Mouse (Mus musculus): Measurements from ENCODE around the gene Bid. TPM values are rescaled to one million over a fixed set of nuclear protein-coding genes. Genes with fewer than 3 reads are reported as not detected.
"Not testable (repeated sequence)": the region's sequence is repeated elsewhere in the genome, so short reads cannot be mapped to it uniquely, and the experiment has no call there.

Gene Bid
- polyA plus RNA-seq, 1 experiment from 2014 or later = 35.8 TPM

DNA sequence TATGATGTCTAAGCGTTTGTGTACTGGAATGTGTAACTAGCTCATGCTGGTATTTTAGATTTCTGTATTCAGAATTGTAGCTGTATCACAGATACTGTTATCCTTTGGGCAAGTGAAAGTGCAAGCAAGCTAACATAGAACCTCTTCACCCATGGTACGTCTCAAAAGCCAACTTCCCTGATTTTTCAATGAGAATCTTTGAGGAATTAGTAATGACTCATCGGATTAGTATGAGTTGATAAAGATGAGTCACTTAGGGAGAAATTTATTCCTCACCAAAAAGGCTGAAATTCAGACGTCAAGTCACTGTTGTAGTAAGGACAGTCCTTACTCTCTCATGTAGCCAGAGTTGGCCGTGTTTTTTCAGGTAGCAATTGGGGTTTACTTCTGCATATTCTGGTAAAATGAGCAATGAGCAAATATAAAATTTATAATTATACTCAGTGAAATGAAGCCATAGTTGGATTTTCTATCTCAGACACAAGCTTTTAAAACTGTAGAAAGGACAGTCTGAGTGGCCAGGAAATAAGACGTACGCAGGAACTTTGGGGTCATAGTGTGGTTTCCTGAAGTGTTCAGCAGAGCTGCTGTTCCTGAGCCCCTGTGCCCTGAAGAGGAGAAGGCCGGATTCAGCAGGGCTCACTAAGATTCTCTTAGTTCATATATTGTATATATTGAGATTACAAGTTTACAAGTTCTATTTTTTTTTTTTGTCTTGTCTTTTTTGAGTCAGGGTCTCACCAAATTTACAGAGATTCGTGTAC lies 50.4 kb downstream of the Bid start:
- no peak overlapping the region for H3K9ac ChIP-seq (ENCODE audit: low read depth, low read length)
- TF ChIP-seq CTCF (IDR thresholded peaks at IDR 0.05; ENCODE audit: low read depth) = no peak
- DNase-seq (ENCODE audit: low spot score) (no peak), ATAC-seq (replicated peaks; ENCODE audit: low FRiP score, low read depth) (no peak)
- no peak overlapping the region for H3K4me3 ChIP-seq (replicated peaks; ENCODE audit: low read depth, low read length)
- WGBS = 76% methylated on average over 9 of the region's 9 CpGs
- H3K4me2 ChIP-seq (ENCODE audit: low read length) = no peak overlapping the region
- H3K9me3 ChIP-seq (replicated peaks; ENCODE audit: low read length) = no peaks in the 10 kb centered on the region
- H3K27ac ChIP-seq = no peak overlapping the region
- H3K36me3 ChIP-seq (ENCODE audit: insufficient read depth, low read length) = 0 out of 2 replicates have a peak, but pooled peaks cover 5% of the 10 kb centered on the region
- no peaks in the 10 kb centered on the region for H3K27me3 ChIP-seq (ENCODE audit: insufficient read depth, low read length)
- no peaks in the 10 kb centered on the region for H3K4me1 ChIP-seq (replicated peaks; ENCODE audit: insufficient read depth, low read length)

DNA sequence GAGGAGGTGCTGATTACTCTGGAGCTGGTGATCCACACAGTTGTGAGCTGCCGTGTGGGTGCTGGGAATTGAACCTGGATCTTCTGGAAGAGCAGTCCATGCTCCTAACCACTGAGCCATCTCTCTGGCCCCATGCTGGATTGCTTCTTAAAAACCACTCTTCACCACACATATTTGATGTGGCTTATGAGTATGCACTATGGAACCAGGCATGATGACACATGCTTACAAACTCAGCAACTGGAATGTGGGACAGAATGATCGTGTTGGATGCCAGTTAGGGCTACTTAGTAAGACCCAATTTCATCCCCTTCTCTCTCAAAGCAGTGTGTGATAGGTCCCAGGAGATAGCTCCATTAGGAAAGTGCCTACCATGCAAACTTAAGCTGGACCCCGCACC lies 56.6 kb downstream of the Bid start:
- TF ChIP-seq CTCF (IDR thresholded peaks at IDR 0.05; ENCODE audit: low read depth) = no peak
- Histone ChIP-seq H3K27ac (no peak overlapping the region), H3K4me1 (replicated peaks; ENCODE audit: insufficient read depth, low read length) (no peaks in the 10 kb centered on the region), H3K36me3 (ENCODE audit: insufficient read depth, low read length) (0 out of 2 replicates have a peak, but pooled peaks cover 3% of the 10 kb centered on the region), H3K4me2 (ENCODE audit: low read length) (no peak overlapping the region), H3K9ac (ENCODE audit: low read depth, low read length) (no peak overlapping the region), H3K9me3 (replicated peaks; ENCODE audit: low read length) (no peaks in the 10 kb centered on the region), H3K4me3 (replicated peaks; ENCODE audit: low read depth, low read length) (no peak overlapping the region), H3K27me3 (ENCODE audit: insufficient read depth, low read length) (no peaks in the 10 kb centered on the region)
- ATAC-seq (replicated peaks; ENCODE audit: low FRiP score, low read depth) (no peak), DNase-seq (ENCODE audit: low spot score) (no peak)
- 94% methylated on average over 3 of the region's 3 CpGs for WGBS

DNA sequence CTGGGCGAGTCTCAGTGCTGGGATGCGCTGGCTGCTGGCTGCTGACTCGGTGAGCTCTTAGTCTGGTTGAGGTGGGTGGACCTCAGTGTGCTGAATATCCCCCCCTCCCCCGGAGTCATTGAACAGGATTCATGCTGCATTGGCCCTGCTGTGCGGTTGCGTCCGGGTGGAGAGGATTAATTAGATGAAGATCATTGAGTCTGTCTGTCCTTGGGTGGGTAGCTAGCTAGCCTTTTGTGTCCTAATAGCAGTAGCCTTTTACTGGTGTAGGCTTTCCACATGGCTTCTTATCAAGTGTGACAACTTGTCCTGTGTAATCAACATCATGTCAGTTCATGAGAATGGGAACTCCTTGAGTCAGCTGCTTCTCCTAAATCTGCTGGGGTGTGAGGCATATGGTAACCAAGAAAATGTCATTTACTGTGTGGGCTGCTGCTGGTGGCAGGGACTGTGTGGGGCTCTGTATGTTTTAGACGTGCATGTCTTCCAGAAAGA lies 58.4 kb downstream of the Bid start:
- no peak overlapping the region for H3K4me3 ChIP-seq (replicated peaks; ENCODE audit: low read depth, low read length)
- ATAC-seq (replicated peaks; ENCODE audit: low FRiP score, low read depth) = no peak
- WGBS = 50% methylated on average over 8 of the region's 8 CpGs
- H3K27me3 ChIP-seq (ENCODE audit: insufficient read depth, low read length) = no peaks in the 10 kb centered on the region
- no peak for TF ChIP-seq CTCF (IDR thresholded peaks at IDR 0.05; ENCODE audit: low read depth)
- no peaks in the 10 kb centered on the region for H3K9me3 ChIP-seq (replicated peaks; ENCODE audit: low read length)
- no peak overlapping the region for H3K9ac ChIP-seq (ENCODE audit: low read depth, low read length)
- H3K27ac ChIP-seq = no peak overlapping the region
- 0 out of 2 replicates have a peak, but pooled peaks cover 2% of the 10 kb centered on the region for H3K36me3 ChIP-seq (ENCODE audit: insufficient read depth, low read length)
- H3K4me2 ChIP-seq (ENCODE audit: low read length) = no peak overlapping the region
- no peak for DNase-seq (ENCODE audit: low spot score)
- H3K4me1 ChIP-seq (replicated peaks; ENCODE audit: insufficient read depth, low read length) = no peaks in the 10 kb centered on the region

DNA sequence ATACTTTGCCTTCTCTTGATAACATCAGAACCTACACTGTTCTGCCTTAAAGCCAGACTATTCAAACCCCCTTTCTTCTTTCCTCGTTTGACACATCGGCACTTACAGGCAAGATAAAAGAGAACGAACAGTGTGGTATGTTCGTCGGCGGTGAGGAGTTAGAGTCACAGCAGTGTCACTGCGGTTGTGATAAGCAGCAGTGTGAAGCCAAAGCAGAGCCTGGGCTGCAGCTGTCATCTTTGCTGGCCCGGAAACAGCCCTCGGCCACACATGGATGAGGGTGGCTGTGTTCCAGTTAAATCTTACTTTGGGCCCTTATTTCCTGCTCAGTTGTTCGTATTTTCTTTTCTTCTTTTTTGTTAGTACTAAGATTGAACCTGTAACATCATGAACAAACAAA lies 62.2 kb downstream of the Bid start:
- no peak overlapping the region for H3K4me3 ChIP-seq (replicated peaks; ENCODE audit: low read depth, low read length)
- no peaks in the 10 kb centered on the region for H3K9me3 ChIP-seq (replicated peaks; ENCODE audit: low read length)
- H3K27me3 ChIP-seq (ENCODE audit: insufficient read depth, low read length) = no peaks in the 10 kb centered on the region
- H3K4me2 ChIP-seq (ENCODE audit: low read length) = no peak overlapping the region
- no peak overlapping the region for H3K9ac ChIP-seq (ENCODE audit: low read depth, low read length)
- DNase-seq (ENCODE audit: low spot score) = no peak
- H3K4me1 ChIP-seq (replicated peaks; ENCODE audit: insufficient read depth, low read length) = no peaks in the 10 kb centered on the region
- 0 out of 2 replicates have a peak, but pooled peaks cover 2% of the 10 kb centered on the region for H3K36me3 ChIP-seq (ENCODE audit: insufficient read depth, low read length)
- no peak for TF ChIP-seq CTCF (IDR thresholded peaks at IDR 0.05; ENCODE audit: low read depth)
- no peak overlapping the region for H3K27ac ChIP-seq
- 82% methylated on average over 10 of the region's 10 CpGs for WGBS
- no peak for ATAC-seq (replicated peaks; ENCODE audit: low FRiP score, low read depth)

DNA sequence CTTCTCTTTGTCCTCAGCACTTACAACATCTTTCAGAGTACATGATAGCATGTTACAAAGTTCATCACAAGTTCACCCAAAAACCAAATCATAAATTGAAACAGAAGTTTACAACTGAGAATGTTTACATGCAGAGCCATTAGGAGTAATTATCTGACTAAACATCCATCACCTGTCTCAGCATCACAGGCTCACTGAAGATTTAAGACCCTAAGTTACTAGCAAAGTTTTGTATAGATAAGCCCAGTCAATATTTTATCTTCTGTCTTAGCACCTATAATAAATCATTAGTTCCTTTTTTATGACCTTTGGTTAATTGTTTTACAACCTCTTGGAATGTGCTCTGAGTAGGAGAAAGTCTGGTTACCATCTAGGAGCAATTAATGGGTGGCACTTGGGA lies 65.9 kb downstream of the Bid start:
- not testable (repeated sequence) for H3K36me3 ChIP-seq (ENCODE audit: insufficient read depth, low read length); H3K9ac ChIP-seq (ENCODE audit: low read depth, low read length); DNase-seq (ENCODE audit: low spot score); H3K9me3 ChIP-seq (replicated peaks; ENCODE audit: low read length); H3K4me1 ChIP-seq (replicated peaks; ENCODE audit: insufficient read depth, low read length); H3K4me3 ChIP-seq (replicated peaks; ENCODE audit: low read depth, low read length); ATAC-seq (replicated peaks; ENCODE audit: low FRiP score, low read depth); H3K4me2 ChIP-seq (ENCODE audit: low read length); H3K27me3 ChIP-seq (ENCODE audit: insufficient read depth, low read length); H3K27ac ChIP-seq

Other genes with a start within 250 kb of the Bid start
- 0.11 TPM in 1 of 2 replicates, not detected in the other for gene Slc25a18, start 143.3 kb downstream of the Bid start, polyA plus RNA-seq (2015; fragmentation: Nextera tagmentation; extraction: Ambion mirVana)
- 320 and 335 TPM in 2 replicates for gene Atp6v1e1, start 94.1 kb downstream of the Bid start, polyA plus RNA-seq (2015; fragmentation: Nextera tagmentation; extraction: Ambion mirVana)
- 22.4 and 22.9 TPM in 2 replicates for gene Bcl2l13, start 80.6 kb downstream of the Bid start, polyA plus RNA-seq (2015; fragmentation: Nextera tagmentation; extraction: Ambion mirVana)
- 6.0 and 6.8 TPM in 2 replicates for gene Mical3, start 214.1 kb upstream of the Bid start, polyA plus RNA-seq (2015; fragmentation: Nextera tagmentation; extraction: Ambion mirVana)